Mouse (Mus musculus) lung, adult 2 months (tissue): Measurements from ENCODE around the gene Usp22. TPM values are rescaled to one million over a fixed set of nuclear protein-coding genes. Genes with fewer than 3 reads are reported as not detected.

Experiments used
- DNase-seq: peaks from one replicate; pipeline ENCODE4 v3.0.0; 2022
- H3K4me1 ChIP-seq: fragments of 200-500 bp; 2 replicates; pipeline ENCODE4 v1.6.1; 2011; ENCODE audit warnings: low read length; ENCODE audit not compliant: control insufficient read depth, insufficient read depth
- H3K4me3 ChIP-seq: fragments of 200-500 bp; replicated peaks from 2 replicates; pipeline ENCODE3; 2011; ENCODE audit warnings: low read depth, mild to moderate bottlenecking, control low read depth, low read length; ENCODE audit errors: extremely low read depth
- CTCF ChIP-seq: fragments of 200-500 bp; IDR thresholded peaks from 2 replicates; pipeline ENCODE4 v1.5.1; 2011; ENCODE audit warnings: mild to moderate bottlenecking, low read length, control low read depth; ENCODE audit not compliant: insufficient read depth
- POLR2A ChIP-seq: fragments of 200-500 bp; IDR thresholded peaks from 2 replicates; pipeline ENCODE4 v1.6.1; 2011; ENCODE audit warnings: low read depth, mild to moderate bottlenecking, control low read depth, low read length, borderline replicate concordance; ENCODE audit errors: extremely low read depth
- WGBS: fragments of 180-500 bp; shearing (Covaris S2); methylation state at CpG from one replicate; pipeline ENCODE4 v1.1.7; 2018; 5-methylcytosine and 5-hydroxymethylcytosine counted together
- polyA plus RNA-seq: library from polyadenylated mRNA; depleted of rRNA; stranded (reverse); fragments of >200 nt; gene quantifications from 2 replicates; pipeline ENCODE4 v1.2.3, GENCODE M21; 2012; rRNA removed

Gene Usp22
- 37.6 and 43.6 TPM in 2 replicates for polyA plus RNA-seq

- Histone ChIP-seq H3K4me1 (no peaks in the 10 kb centered on the region), H3K4me3 (peak within 1 kb of the TSS; percentile 92)
- under 1% methylated on average over 69 of the region's 69 CpGs for WGBS
- TF ChIP-seq CTCF (no peak), POLR2A (peak; percentile 97)
- DNase-seq = peak; percentile 98
These were observed at the start of gene Usp22 for GRCm38 (mm10) chr11:61174821-61175658. TSS of gene Usp22 (minus strand) at chr11:61175055.

GRCm38 (mm10) chr11:61224234-61224744, 49.4 kb upstream of the Usp22 start:
- TF ChIP-seq CTCF (no peak), POLR2A (no peak)
- no peak for DNase-seq
- WGBS = 59% methylated on average over 6 of the region's 6 CpGs
- H3K4me3 ChIP-seq = no peak overlapping the region
- H3K4me1 ChIP-seq = peaks cover 10% of the 10 kb centered on the region

GRCm38 (mm10) chr11:61222971-61223745, 48.3 kb upstream of the Usp22 start:
- TF ChIP-seq POLR2A (no peak), CTCF (no peak)
- 72% methylated on average over 9 of the region's 9 CpGs for WGBS
- peaks cover 10% of the 10 kb centered on the region for H3K4me1 ChIP-seq
- H3K4me3 ChIP-seq = no peak overlapping the region
- no peak for DNase-seq

DNA sequence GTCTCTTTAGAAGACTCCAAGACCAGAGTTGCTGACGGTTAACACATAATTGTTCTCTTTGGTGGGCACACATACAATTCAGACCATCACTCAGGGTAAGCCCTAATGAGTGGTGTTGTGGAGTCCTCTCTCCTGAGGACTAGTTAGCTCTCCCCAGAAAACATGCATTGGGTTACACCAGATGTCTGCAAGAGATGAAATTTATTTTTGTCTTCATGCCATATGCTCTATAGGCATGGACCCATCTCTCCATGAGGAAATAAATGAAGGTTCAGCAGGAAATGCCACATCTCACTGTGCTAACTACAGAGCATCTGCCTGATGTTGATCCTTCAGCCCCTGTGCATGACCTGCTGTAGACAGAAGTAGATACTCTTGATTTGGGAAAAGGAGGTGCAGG, 47.2 kb upstream of the Usp22 start:
- no peak for TF ChIP-seq POLR2A
- H3K4me1 ChIP-seq = peaks cover 10% of the 10 kb centered on the region
- DNase-seq = no peak
- H3K4me3 ChIP-seq = no peak overlapping the region
- 76% methylated on average over 1 of the region's 1 CpGs for WGBS

- Histone ChIP-seq H3K4me3 (no peak overlapping the region), H3K4me1 (0 out of 2 replicates have a peak, but pooled peaks cover 2% of the 10 kb centered on the region)
- 45% methylated on average over 9 of the region's 9 CpGs for WGBS
- no peak for DNase-seq
- TF ChIP-seq CTCF (peak; percentile 19; the same call in 1 of the 2 replicates), POLR2A (no peak)
These were observed 45.5 kb upstream of the Usp22 start for GRCm38 (mm10) chr11:61220156-61220881.

GRCm38 (mm10) chr11:61215936-61216335, 41.1 kb upstream of the Usp22 start:
- TF ChIP-seq POLR2A (no peak), CTCF (no peak)
- DNase-seq = no peak
- 84% methylated on average over 3 of the region's 3 CpGs for WGBS
- H3K4me3 ChIP-seq = no peak overlapping the region
- no peaks in the 10 kb centered on the region for H3K4me1 ChIP-seq

- H3K4me3 ChIP-seq = no peak overlapping the region
- H3K4me1 ChIP-seq = peaks cover 11% of the 10 kb centered on the region
- TF ChIP-seq POLR2A (no peak), CTCF (peak; percentile 35; the same call in 1 of the 2 replicates)
- 32% methylated on average over 20 of the region's 20 CpGs for WGBS
- DNase-seq = no peak
These were observed 37.2 kb upstream of the Usp22 start for GRCm38 (mm10) chr11:61212102-61212501.

DNA sequence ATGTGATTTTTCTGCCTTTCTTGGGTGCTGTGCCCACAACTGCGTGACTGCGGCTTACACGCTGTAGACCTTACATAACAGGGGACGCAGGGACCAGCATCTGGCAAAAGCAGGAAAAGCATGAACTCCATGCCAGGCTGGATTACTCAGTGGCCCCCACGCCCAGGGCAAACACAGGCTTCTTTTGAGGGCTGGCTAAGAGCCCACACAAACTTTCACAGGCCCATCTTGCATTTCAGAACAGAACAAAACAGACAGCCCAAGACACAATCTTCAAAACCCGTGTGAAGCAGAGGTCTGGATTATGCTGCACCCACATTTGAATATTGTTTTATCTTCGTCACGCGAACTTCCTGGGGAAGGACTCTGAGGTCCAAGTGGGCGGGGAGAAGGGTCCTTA, 33.5 kb upstream of the Usp22 start:
- H3K4me1 ChIP-seq = peaks cover 11% of the 10 kb centered on the region
- 34% methylated on average over 10 of the region's 10 CpGs for WGBS
- no peak overlapping the region for H3K4me3 ChIP-seq
- peak; percentile 27 for DNase-seq
- no peak for TF ChIP-seq CTCF
- no peak for TF ChIP-seq POLR2A

DNA sequence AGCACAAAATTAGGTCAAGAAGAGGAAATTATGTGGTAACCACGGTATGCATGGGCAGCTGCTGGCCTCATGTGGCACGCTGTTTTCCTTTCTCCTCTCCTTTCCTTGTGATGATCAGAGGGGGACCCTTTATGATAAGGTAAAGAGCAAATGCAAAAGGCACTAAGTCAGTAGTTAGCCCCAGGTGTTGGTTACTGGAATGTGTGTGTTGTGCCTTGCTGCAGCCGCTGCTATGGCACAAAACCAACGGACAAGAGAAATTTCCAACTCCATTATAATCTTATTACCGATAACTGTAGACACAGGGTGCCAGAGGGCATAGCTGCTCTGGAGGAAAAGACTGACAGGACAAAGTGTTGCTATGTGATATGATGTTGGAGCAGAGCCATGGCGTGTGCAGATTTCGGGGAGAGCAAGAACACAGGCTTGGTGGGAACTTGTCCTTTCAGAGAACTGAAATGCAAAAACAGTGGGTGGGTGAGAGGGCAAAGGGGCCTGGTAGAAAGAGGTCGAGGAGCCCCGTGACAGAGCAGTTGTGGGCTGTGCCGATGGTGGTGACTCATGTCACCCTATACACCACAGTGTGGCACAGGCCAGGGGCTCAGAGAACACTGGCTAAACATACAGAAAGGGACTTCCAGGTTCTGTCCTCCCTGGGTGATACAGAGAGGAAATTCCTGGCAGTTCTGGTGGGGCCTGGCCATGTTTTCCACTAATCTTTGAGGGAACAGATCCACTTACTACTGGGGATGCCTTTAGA, 32.8 kb upstream of the Usp22 start, which contains the start of gene Aldh3a1:
TSS of gene Aldh3a1 (plus strand) at position 51 of the 760 bp plus-strand sequence.
- TF ChIP-seq POLR2A (no peak), CTCF (no peak)
- Histone ChIP-seq H3K4me3 (no peak within 1 kb of the TSS), H3K4me1 (peaks cover 11% of the 10 kb centered on the region)
- WGBS = 52% methylated on average over 10 of the region's 10 CpGs
- no peak for DNase-seq
